Mouse (Mus musculus) kidney, adult 2 months (tissue): Measurements from ENCODE around the gene Ccl25. TPM values are rescaled to one million over a fixed set of nuclear protein-coding genes. Genes with fewer than 3 reads are reported as not detected.

Source experiments
- DNase-seq: peaks from one replicate; pipeline ENCODE4 v3.0.0; 2021
- H3K27ac ChIP-seq: fragments of 200-500 bp; 2 replicates; pipeline ENCODE4 v1.5.1; 2012; ENCODE audit warnings: low read depth, low read length, control low read depth, inconsistent platforms; ENCODE audit not compliant: insufficient read depth
- H3K27me3 ChIP-seq: fragments of 200-500 bp; replicated peaks from 2 replicates; pipeline ENCODE4 v1.6.1; 2012; ENCODE audit warnings: mild to moderate bottlenecking, moderate library complexity, low read length, inconsistent platforms; ENCODE audit not compliant: control insufficient read depth, insufficient read depth
- H3K36me3 ChIP-seq: fragments of 200-500 bp; 2 replicates; pipeline ENCODE4 v1.6.1; 2012; ENCODE audit warnings: mild to moderate bottlenecking, moderate library complexity, low read length, inconsistent platforms; ENCODE audit not compliant: control insufficient read depth, insufficient read depth
- H3K4me1 ChIP-seq: fragments of 200-500 bp; 2 replicates; pipeline ENCODE4 v1.6.1; 2011; ENCODE audit warnings: low read length; ENCODE audit not compliant: control insufficient read depth, insufficient read depth
- H3K4me3 ChIP-seq: fragments of 200-500 bp; 2 replicates; pipeline ENCODE4 v1.5.1; 2011; ENCODE audit warnings: mild to moderate bottlenecking, low read depth, low read length, control low read depth; ENCODE audit not compliant: insufficient read depth
- CTCF ChIP-seq: fragments of 200-500 bp; conservative IDR thresholded peaks from 2 replicates; pipeline ENCODE4 v1.5.1; 2011; ENCODE audit warnings: low read depth, mild to moderate bottlenecking, control low read depth, low read length, moderate library complexity, mixed read lengths; ENCODE audit not compliant: insufficient read depth, insufficient read length
- POLR2A ChIP-seq: fragments of 200-500 bp; IDR thresholded peaks from one replicate; pipeline ENCODE4 v1.6.1; 2011; ENCODE audit warnings: low read depth, low read length, control low read depth
- WGBS: fragments of 180-500 bp; shearing (Covaris S2); methylation state at CpG from one replicate; pipeline ENCODE4 v1.1.7; 2018; 5-methylcytosine and 5-hydroxymethylcytosine counted together
- polyA plus RNA-seq: library from polyadenylated mRNA; depleted of rRNA; stranded (reverse); fragments of >200 nt; gene quantifications from 2 replicates; pipeline ENCODE4 v1.2.3, GENCODE M21; 2012

Ccl25 gene
- polyA plus RNA-seq, 1 experiment = 5.2 TPM

DNA sequence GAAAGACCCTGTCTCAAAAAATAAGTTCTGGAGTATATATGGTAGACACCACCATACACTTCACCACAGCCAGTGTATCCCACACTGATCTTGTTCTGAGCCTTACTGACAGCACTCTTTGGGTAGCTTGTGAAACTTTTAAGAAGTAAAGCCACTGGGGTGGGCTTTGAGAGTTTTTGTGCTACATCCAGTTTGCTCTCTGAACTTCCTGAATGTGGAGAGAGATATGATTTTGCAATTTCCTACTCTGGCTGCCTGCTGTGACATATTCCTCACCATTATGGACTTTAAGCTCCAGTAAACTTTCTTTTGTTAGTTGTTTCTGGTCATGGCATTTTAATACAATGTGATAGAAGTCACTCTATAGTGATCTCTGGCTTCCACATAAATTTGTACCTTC, 12.9 kb upstream of the Ccl25 start:
- H3K27me3 ChIP-seq = no peaks in the 10 kb centered on the region
- H3K4me3 ChIP-seq = no peak overlapping the region
- DNase-seq = no peak
- no peak for TF ChIP-seq POLR2A
- peaks cover 15% of the 10 kb centered on the region; the same call in 1 of the 2 replicates for H3K4me1 ChIP-seq
- no peak overlapping the region for H3K27ac ChIP-seq
- peaks cover 7% of the 10 kb centered on the region for H3K36me3 ChIP-seq

DNA sequence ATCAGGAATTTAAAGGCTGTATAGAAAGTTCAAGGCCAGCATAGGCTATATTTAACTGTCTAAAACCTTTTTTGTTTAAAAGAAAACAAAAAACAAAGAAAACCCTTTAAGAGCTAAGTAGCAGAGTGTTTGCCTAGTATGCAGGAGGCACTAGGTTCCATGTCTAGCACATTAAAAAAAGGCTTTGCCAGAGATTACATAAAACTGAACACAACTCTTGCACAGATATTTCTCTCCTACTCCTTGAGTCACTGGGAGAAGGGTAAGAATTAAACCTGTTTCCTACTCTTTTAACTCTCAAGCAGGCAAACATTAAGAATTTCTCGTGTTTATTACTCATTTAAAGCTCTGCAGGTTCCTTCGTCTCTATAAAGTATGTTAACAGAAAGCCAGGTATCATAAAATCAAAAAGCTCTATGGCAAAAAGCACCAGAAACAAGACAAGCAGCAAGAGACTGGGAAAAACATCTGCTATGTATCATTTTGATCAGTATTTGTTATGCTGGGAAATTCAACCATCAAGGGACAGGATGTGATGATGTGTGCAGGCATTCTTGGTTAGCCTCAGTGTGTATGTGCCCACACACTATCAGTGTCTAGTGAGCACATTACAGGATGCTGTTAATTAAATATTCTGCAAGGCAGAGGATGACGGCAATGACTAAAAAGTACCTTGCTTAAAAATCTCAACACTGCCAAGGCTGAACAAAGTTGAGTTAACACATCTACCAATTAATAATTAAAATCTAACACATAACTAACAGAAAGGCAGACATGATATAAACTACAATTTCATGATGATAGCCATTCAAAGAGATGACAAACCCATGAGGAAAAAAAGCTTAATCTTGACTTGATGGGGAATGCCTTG, 11.5 kb upstream of the Ccl25 start:
- Histone ChIP-seq H3K4me3 (no peak overlapping the region), H3K36me3 (peaks cover 7% of the 10 kb centered on the region), H3K4me1 (peaks cover 20% of the 10 kb centered on the region), H3K27me3 (no peaks in the 10 kb centered on the region), H3K27ac (peak overlapping the region; percentile 93)
- peak; percentile 28 for DNase-seq
- no peak for TF ChIP-seq POLR2A
- no peak for TF ChIP-seq CTCF
- 29% methylated on average over 3 of the region's 3 CpGs for WGBS

DNA sequence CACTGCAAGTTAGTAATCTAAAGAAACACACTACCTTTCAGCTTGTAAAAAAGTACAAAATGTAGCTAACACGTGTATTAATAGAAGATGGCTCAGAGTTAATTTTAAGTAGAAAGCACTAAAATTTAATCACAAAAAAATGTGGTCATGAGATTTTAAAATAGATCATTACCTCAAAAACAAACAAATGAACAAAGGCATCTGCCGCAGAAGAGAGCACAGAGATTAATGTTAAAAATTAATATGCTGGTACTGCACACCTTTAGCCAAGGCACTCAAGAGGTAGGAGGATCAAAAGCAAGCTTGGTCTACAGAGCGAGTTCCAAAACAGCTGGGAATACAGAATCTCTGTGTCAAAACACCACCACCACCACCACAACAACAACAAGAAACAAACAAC, 10.2 kb upstream of the Ccl25 start:
- WGBS = 56% methylated on average over 3 of the region's 3 CpGs
- H3K27ac ChIP-seq = peak overlapping the region; percentile 75
- peaks cover 4% of the 10 kb centered on the region; the same call in 1 of the 2 replicates for H3K36me3 ChIP-seq
- TF ChIP-seq CTCF = no peak
- no peak for TF ChIP-seq POLR2A
- H3K27me3 ChIP-seq = no peaks in the 10 kb centered on the region
- no peak overlapping the region for H3K4me3 ChIP-seq
- DNase-seq = peak; percentile 46
- peaks cover 32% of the 10 kb centered on the region for H3K4me1 ChIP-seq

DNA sequence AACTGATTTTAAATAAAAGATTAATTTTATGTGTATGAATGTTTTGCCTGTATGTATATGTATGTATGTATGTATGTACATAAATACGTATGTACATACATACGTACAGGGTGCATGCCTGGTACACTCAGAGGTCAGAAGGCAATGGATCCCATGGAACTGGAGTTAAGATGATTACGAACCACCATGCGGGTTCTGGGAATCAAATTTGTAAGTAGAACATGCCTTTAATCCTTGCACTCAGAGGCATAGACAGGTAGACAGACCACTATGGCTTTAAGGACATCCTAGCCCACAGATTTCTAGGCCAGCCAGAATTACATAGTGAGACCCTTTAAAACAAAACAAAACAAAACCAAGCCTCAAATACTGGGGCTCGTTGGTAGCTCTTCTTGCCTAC, 6.9 kb upstream of the Ccl25 start:
- Histone ChIP-seq H3K27ac (peak overlapping the region; percentile 93), H3K36me3 (no peaks in the 10 kb centered on the region), H3K27me3 (no peaks in the 10 kb centered on the region), H3K4me3 (no peak overlapping the region), H3K4me1 (peaks cover 59% of the 10 kb centered on the region)
- no peak for DNase-seq
- WGBS = 80% methylated on average over 5 of the region's 5 CpGs
- TF ChIP-seq CTCF = no peak
- TF ChIP-seq POLR2A = no peak

DNA sequence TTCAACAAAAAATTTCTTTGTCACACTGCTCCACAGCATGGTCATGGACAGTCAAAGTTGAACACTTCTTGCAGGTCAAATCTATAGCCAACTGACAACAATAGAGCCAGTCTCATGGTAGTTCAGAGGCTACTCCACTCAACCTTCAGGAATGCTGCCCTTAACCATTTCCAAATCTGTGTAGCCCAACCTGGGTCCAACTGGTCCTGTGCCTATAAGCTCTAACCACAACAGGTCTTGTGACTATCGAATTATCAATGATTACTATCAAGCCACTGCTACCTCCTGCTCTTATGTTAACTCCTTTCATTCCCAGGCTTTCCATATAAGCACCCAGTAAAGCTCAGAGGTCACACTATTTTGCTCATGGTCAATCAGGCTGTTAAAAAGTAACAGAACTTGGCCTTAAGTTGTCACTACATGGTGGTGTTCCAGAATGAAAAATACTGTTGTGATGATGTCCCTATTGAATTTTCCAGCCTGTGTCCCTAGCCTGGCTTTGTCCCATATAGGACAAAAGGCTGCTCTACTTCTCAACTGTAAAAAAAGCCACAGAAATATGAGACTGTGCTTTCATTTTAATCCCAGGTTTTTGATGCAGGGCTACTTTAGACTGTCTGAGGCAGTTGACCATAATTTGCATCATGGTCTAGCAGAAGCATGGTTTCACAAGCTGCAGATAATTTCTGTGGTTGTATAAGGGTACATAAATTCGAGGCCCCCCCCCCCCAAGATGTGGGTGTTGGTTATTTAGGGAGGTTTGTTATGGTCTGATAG, 6.0 kb upstream of the Ccl25 start:
- TF ChIP-seq CTCF (no peak), POLR2A (no peak)
- peak overlapping the region; percentile 93 for H3K27ac ChIP-seq
- WGBS = 37% methylated on average over 2 of the region's 2 CpGs
- H3K4me1 ChIP-seq = peaks cover 62% of the 10 kb centered on the region
- peak; percentile 80 for DNase-seq
- no peaks in the 10 kb centered on the region for H3K36me3 ChIP-seq
- no peaks in the 10 kb centered on the region for H3K27me3 ChIP-seq
- no peak overlapping the region for H3K4me3 ChIP-seq

DNA sequence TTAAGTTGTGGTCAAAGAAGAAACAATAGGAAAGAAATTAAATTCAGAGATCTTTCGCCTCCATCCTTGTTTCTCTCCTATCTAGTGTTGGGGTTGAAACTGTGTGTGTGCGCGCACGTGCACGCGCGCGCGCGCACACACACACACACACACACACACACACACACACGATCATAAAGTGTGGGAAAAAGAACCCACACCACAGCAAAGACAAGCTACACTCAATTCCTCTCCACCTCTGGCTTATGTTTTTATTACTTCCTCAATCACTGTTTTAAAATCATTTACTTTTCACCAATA, 5.5 kb upstream of the Ccl25 start:
- no peak overlapping the region for H3K4me3 ChIP-seq
- peak overlapping the region; percentile 93 for H3K27ac ChIP-seq
- H3K36me3 ChIP-seq = no peaks in the 10 kb centered on the region
- peaks cover 60% of the 10 kb centered on the region for H3K4me1 ChIP-seq
- 89% methylated on average over 11 of the region's 11 CpGs for WGBS
- TF ChIP-seq CTCF (no peak), POLR2A (no peak)
- DNase-seq = no peak
- H3K27me3 ChIP-seq = no peaks in the 10 kb centered on the region

DNA sequence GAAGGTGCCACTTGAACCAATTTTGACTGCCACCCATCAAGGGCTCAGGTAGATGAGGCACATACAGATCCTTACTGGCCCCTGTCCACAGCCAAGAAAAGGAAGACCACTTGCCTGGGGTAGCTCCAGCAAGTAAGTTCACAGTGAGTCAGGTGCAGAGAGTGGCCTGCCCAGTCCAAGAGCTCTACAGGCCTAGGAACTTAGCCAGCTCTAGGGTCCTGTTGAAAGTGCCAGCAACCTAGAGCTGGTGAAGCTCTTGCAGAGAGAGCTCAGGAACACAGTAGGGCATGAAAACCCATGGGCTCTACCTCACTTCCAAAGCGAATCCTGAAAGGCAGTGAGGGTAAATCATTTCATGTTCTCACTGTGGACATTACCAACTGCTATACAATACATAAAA, 4.6 kb upstream of the Ccl25 start:
- Histone ChIP-seq H3K4me1 (peaks cover 57% of the 10 kb centered on the region), H3K36me3 (no peaks in the 10 kb centered on the region), H3K27ac (peak overlapping the region; percentile 63), H3K27me3 (no peaks in the 10 kb centered on the region), H3K4me3 (no peak overlapping the region)
- WGBS = 70% methylated on average over 1 of the region's 1 CpGs
- DNase-seq = no peak
- TF ChIP-seq CTCF (no peak), POLR2A (no peak)
